Mouse (Mus musculus): ENCODE measurements at regions not wholly inside any gene's neighbourhood (a gene's known extent, or its start where the extent isn't known, plus 50 kb on each side); places are given as distances from the start of the nearest gene placed in this dataset.

- ATAC-seq (ENCODE audit: extremely low read depth, insufficient number of reproducible peaks, low FRiP score, poor library complexity, severe bottlenecking) = no peak
Observed at GRCm38 (mm10) chr9:41785131-41785530, 339.0 kb downstream of the Sorl1 start.

DNA sequence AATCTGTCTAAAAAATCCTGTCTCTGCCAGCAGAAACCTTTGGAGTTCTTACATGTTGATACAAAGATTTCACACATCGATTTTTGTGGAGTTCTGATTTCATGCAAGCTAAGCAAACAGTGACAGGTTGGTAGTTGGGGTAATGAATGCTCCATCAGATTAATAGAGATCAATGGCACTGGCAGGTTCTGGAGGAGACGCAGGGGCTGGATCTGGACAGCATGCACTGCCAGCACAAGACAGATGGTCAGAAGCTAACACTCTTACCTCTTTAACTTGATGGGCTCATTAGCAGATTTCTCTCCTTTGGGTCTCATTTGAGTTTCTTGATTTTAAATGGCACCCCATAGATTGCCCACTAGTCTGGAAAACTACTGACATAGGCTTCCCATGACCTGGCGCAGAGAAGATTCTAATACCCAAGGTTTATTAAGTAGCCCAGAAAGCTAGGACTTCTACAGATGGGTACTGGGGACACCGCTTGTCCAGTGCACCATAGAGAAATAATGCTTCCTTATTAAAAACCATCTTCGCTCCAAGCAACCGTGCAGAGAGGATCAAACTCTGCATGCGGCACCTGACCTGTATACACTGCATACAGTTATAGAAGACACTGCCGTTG is 351.7 kb downstream of the Sorl1 start:
- no peak for ATAC-seq (ENCODE audit: extremely low read depth, insufficient number of reproducible peaks, low FRiP score, poor library complexity, severe bottlenecking)

DNA sequence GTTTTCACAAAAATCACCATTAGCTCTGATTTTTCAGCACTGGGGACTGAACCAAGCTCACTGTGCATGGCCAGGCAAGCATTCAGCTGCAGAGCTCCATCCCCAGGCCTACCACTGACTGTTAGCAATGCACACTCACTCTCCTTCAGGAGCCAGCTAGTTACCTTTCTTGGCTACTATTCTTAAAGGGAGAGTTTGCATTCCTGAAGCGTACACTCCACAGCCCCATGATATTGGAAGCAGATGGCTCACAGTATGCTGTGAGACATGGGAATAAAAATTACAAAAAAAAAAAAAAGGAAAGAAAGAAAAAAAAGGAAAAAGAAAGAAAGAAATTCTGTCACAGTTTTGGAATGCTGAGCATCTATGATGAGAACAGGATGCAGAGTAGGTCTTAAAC is 352.8 kb downstream of the Sorl1 start:
- no peak for ATAC-seq (ENCODE audit: extremely low read depth, insufficient number of reproducible peaks, low FRiP score, poor library complexity, severe bottlenecking)

DNA sequence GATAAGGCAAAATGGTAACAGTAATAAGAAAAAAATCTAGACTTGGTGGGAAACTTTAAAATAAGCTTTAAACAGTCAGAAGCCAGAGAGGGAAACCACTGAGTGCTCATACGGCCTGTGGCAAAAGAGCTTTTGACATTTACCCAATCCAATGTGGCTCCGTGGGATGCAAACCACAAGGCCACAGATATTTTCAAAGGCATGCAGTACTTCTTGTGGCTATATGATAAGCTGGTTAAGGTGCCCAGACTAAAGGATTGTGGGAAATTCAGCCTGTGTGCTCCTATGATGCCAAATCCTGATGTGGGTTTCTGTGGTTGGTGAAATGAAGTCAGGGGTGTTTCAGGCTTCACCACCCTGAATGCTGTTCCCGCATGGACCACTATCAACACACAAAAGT is 355.8 kb downstream of the Sorl1 start:
- no peak for ATAC-seq (ENCODE audit: extremely low read depth, insufficient number of reproducible peaks, low FRiP score, poor library complexity, severe bottlenecking)

- ATAC-seq (ENCODE audit: extremely low read depth, insufficient number of reproducible peaks, low FRiP score, poor library complexity, severe bottlenecking) = no peak
Observed at GRCm38 (mm10) chr9:41766533-41766920, 357.6 kb downstream of the Sorl1 start.

- no peak for ATAC-seq (ENCODE audit: extremely low read depth, insufficient number of reproducible peaks, low FRiP score, poor library complexity, severe bottlenecking)
Observed at GRCm38 (mm10) chr9:41765816-41766532, 358.1 kb downstream of the Sorl1 start.

DNA sequence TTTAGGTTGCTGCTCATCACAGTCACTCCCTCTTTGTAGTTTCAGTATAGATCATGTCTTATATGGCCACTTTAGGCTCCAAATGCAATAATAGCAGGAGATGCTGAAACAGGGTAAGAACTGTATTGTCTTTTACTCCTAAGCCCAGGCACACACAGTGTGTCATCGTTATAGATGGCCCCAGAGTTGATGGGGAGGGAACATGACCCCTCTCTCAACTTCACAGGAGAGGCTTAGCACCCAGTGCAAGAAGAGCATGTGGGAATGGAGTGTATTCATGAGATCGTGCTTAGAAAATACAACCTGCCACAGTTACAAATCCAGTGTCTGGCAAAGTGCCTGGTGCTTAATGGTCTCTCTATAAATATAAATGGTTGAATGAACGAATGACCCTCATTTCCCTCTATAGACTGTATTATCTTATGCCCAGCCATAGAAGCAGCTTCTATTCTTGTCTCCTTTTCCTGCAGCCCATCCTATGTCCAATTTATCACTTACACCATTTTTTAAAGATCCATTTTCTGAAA is 363.0 kb downstream of the Sorl1 start:
- ATAC-seq (ENCODE audit: extremely low read depth, insufficient number of reproducible peaks, low FRiP score, poor library complexity, severe bottlenecking) = no peak

DNA sequence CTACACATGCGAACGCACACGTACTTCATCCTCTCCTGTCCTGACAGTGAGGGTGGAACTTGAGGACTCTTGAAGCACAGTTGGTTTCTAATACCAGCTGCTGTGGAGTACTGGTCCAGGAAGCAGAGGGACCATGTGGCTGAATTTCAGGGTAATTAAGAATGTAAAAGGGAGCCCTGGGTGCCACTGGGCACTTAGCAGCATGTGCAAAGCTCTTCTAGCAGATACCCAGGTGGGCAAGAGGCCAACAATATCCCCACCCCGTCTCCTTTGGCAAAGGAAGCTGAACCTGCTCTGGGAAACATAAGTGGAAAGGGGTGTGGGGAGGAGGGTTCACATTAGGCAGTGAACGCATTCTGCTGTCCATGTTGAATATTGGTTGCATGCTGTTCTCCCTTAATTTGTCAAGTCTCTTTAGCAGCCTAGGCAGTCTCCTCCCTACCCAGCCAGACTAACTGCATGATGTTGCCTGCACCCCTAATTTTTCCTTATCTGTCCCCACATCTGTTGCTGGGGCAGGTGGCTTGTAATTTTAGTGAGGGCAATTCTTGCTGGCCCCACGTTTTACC is 369.6 kb downstream of the Sorl1 start:
- ATAC-seq (ENCODE audit: extremely low read depth, insufficient number of reproducible peaks, low FRiP score, poor library complexity, severe bottlenecking) = no peak

DNA sequence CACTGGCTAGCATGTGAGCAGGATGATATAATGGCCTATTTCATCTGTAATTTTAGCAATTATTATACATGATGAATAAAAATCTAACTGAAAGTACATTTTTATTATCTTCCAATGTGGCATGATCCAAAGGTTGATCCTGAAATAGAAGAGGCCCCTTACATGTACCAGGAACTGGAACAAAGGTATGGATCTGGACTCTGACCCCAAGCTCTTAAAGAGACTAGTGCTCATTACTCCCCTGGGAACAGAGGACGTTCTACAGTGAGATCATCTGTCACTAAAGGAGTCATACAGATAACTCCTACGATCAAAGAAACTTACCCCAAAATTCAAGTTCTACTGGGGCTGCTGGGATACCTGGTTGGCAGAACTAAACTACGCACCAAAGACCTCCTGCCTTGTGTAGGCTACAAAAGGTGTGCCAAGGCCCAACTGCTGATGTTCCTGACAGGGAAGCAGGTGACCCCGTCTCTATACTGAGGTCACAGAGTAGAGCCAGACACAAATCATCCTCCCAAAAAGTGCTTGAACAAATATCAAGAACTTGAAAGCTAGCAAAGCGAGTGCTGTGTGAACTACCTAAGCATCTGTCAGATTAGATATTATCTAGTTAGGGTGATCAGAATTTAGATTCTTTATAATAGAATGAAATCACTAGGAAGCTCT is 378.0 kb downstream of the Sorl1 start:
- ATAC-seq (ENCODE audit: extremely low read depth, insufficient number of reproducible peaks, low FRiP score, poor library complexity, severe bottlenecking) = no peak

GRCm38 (mm10) chr9:41741500-41741899 is 382.6 kb downstream of the Sorl1 start:
- no peak for ATAC-seq (ENCODE audit: extremely low read depth, insufficient number of reproducible peaks, low FRiP score, poor library complexity, severe bottlenecking)

DNA sequence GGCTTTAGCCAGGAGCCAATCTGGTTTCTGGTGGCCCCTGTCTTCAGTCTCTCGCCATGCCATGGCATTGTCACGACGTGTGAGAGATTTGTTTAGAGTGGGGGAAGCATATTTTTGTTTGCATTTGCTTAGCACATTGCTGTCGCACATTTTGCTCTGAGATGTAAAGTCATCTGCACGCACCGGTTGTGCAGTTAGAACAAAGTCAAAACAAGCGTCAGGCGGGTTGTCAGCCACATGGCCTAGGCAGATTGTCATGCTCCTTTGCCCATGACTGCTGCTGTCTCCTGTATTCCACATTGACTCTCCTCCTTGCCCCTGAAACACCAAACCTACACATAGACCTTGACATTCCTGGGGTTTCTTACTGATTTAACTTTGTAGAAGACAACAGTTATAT is 383.6 kb downstream of the Sorl1 start:
- no peak for ATAC-seq (ENCODE audit: extremely low read depth, insufficient number of reproducible peaks, low FRiP score, poor library complexity, severe bottlenecking)

GRCm38 (mm10) chr9:41737671-41738070 is 386.4 kb downstream of the Sorl1 start:
- ATAC-seq (ENCODE audit: extremely low read depth, insufficient number of reproducible peaks, low FRiP score, poor library complexity, severe bottlenecking) = no peak

DNA sequence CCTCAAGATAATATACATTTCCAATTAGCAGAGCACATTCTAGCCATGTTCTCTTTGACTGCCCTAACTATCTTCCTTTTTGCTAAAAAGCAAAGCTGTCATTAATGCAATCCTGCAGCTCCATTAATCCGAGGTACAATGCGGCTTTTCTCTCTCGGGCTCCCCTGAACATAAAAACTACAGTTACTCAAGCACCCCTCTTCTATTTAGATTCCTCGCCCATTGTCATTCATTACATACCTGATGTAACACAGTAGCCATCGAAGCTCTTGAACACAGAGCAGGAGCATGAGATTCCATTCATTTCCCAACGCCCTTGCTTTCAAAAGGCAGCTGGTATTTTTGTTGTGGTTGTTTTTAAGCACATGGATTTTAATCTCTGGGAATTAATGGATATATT is 387.2 kb downstream of the Sorl1 start:
- ATAC-seq (ENCODE audit: extremely low read depth, insufficient number of reproducible peaks, low FRiP score, poor library complexity, severe bottlenecking) = no peak

DNA sequence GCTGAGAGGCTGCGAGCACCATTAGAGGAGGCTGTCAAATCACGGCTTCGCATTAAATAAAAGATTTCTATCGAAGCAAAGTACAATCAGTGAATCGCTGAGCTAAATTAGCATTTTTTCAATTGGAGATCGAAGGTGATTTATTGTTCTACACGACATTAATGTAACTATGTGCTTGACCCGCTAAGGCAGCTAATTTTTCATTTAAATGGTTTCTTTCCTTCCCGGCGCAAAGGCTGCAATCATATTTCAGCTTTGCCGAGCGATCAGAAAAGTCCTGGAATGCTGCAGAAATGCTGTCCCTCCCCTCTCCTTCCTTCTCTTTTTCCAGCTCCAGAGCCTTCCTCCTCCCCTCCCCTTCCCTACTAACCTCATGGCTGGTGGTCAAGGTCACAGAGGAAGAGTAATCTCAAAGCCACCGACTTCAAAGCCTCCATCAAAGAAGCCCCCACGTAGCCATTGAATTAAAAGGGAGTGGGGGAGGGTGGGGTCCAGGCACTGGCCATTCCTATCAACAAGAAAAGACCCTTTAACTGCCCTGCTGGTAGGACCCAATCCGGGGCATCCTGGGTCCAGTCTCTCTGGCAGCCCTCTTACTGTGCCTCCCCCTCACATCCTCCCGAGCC is 387.8 kb downstream of the Sorl1 start:
- ATAC-seq (ENCODE audit: extremely low read depth, insufficient number of reproducible peaks, low FRiP score, poor library complexity, severe bottlenecking) = no peak

DNA sequence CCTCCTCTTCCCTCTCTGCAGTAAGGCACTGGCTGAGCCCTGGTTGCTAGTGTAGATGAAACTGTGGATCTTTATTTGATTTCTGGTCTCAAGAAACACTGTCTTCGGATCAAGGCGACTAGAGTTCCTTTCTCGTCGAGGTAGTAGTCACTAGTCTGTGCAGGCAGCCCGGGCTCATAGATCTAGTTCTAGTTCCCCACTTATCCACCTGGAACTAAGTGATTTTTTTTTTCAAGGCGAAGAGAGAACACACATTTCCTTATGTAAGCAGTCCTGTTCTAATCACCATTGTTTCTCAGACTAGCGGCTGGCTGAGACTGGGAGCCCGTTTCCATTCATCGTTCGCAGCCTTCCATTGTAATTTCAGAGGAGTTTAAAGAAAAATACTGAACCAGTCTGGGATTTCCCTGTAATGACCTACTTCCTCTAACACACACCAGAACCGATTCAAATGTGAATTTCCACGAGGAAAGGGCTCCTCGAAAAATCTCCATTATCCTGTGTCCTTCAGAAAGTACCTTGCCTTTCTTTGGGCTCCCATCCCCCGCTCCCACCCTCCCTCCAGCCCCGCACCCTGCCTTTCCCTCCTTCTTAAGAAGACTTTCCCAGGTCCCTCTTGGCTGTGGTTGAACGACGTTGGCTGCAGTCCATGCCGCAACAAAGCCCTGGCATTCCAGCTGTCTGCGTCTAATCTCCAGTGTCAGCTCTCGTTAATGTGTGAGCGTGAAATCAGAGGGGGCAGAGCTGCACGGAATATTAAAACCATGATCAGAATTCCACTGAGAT is 388.5 kb downstream of the Sorl1 start:
- ATAC-seq (ENCODE audit: extremely low read depth, insufficient number of reproducible peaks, low FRiP score, poor library complexity, severe bottlenecking) = no peak

DNA sequence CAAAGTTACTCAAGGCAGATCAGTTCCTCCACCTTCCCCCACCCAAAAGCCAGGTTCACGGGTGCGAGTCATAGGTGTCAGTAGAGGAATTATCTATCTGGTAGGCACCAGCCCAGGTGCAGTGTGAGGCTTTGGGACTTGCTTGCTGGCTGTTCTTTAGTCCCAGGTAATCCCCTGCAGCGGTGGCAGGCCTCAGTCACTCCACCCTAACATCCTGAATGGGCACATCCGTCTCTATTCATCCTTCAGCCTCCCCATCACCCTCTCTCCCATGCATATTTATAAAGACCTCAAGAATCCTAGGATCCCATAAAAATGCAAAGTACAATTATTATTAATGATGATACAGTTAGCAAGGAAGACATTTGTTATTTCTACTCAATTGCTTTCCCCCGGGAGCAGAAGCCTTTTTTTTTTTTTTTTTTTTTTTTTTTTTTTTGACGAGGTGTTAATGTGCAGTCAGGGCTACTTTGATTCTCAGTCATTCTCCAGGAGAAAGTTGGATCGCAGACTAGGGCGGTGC is 389.1 kb downstream of the Sorl1 start:
- ATAC-seq (ENCODE audit: extremely low read depth, insufficient number of reproducible peaks, low FRiP score, poor library complexity, severe bottlenecking) = no peak

DNA sequence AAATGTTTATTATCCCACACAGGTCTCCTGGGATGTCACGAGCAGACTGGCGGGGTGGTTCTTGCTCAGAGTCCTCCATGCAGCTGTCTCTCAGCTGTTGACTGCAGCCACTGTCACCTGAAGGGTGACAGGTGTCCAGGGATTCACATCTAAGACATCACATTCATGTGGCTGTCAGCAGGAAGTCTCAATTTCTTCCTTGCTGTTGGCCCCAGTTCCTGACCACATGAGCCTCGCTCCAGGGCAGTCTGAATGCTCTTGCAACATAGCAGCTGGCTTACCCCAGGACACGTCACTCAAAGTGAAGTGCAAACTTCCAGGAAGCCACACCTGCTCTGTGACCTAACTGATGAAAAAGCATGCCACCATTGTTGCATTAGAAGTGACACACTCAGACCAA is 402.5 kb downstream of the Sorl1 start:
- no peak for ATAC-seq (ENCODE audit: extremely low read depth, insufficient number of reproducible peaks, low FRiP score, poor library complexity, severe bottlenecking)

- ATAC-seq (ENCODE audit: extremely low read depth, insufficient number of reproducible peaks, low FRiP score, poor library complexity, severe bottlenecking) = no peak
Observed at GRCm38 (mm10) chr9:41715231-41715630, 408.9 kb downstream of the Sorl1 start.

All from neutrophil, adult 5-6 weeks (primary cell).